Mouse (Mus musculus) E14TG2a.4 (cell line): ENCODE measurements at regions not wholly inside any gene's neighbourhood (a gene's known extent, or its start where the extent isn't known, plus 50 kb on each side); places are given as distances from the start of the nearest gene placed in this dataset.

Source experiments
- H3K27me3 ChIP-seq: 2 replicates; pipeline ENCODE4 v1.6.1; 2014; ENCODE audit warnings: low read length, control low read depth; ENCODE audit not compliant: insufficient read depth
- H3K36me3 ChIP-seq: 2 replicates; pipeline ENCODE4 v1.6.1; 2014; ENCODE audit warnings: low read length, control low read depth; ENCODE audit not compliant: insufficient read depth
- H3K4me1 ChIP-seq: replicated peaks from 2 replicates; pipeline ENCODE4 v1.6.1; 2014; ENCODE audit warnings: low read depth, low read length, control low read depth
- H3K4me3 ChIP-seq: replicated peaks from 2 replicates; pipeline ENCODE4 v1.5.1; 2014; ENCODE audit warnings: mild to moderate bottlenecking, low read length
- H3K9me3 ChIP-seq: 2 replicates; pipeline ENCODE4 v1.6.1; 2014; ENCODE audit warnings: low read length, control low read depth
- CTCF ChIP-seq: conservative IDR thresholded peaks from 2 replicates; pipeline ENCODE4 v1.5.1; 2014; ENCODE audit warnings: low read length
- NANOG ChIP-seq: IDR thresholded peaks from 2 replicates; pipeline ENCODE4 v1.6.1; 2014; ENCODE audit warnings: borderline replicate concordance, low read length, mixed read lengths
- POU5F1 ChIP-seq: IDR thresholded peaks from 2 replicates; pipeline ENCODE4 v1.6.1; 2014; ENCODE audit warnings: low read length, borderline replicate concordance

- Histone ChIP-seq H3K36me3 (peaks cover 99% of the 10 kb centered on the region), H3K27me3 (no peaks in the 10 kb centered on the region), H3K9me3 (no peaks in the 10 kb centered on the region), H3K4me3 (0 out of 2 replicates have a peak overlapping the region, but pooled peaks have one; percentile 24), H3K4me1 (peaks cover 93% of the 10 kb centered on the region)
- no peak for TF ChIP-seq NANOG
- no peak for TF ChIP-seq POU5F1
- no peak for TF ChIP-seq CTCF
Observed at GRCm38 (mm10) chr13:97491865-97492847, 251.3 kb downstream of the Enc1 start.

GRCm38 (mm10) chr13:97490131-97490530 lies 249.2 kb downstream of the Enc1 start:
- Histone ChIP-seq H3K4me1 (peaks cover 93% of the 10 kb centered on the region), H3K36me3 (peaks cover 99% of the 10 kb centered on the region), H3K27me3 (no peaks in the 10 kb centered on the region), H3K9me3 (no peaks in the 10 kb centered on the region), H3K4me3 (peak overlapping the region; percentile 96)
- TF ChIP-seq NANOG (no peak), CTCF (no peak)

DNA sequence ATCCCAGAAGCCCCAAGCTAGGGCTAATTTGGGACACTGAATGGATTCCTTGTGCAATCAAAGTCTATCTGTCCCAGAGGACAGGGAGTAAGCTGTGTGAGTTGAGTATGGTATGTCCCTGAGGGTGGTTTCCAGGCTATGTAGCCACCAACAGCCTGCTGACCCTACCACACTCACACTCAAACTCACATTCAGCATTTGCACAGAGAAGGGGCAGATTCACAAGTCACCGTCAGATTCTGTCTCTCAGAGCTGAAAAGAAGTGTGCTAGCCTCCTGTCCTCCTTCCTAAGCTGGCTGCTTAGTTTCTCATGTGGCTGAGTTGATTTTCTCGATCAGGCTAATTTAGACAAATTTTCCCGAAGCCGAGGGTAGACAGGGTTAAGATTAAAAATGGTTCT lies 248.8 kb downstream of the Enc1 start:
- Histone ChIP-seq H3K9me3 (no peaks in the 10 kb centered on the region), H3K36me3 (peaks cover 99% of the 10 kb centered on the region), H3K4me1 (peaks cover 89% of the 10 kb centered on the region), H3K27me3 (no peaks in the 10 kb centered on the region), H3K4me3 (peak overlapping the region; percentile 96)
- TF ChIP-seq NANOG = no peak
- no peak for TF ChIP-seq CTCF
- TF ChIP-seq POU5F1 = no peak

GRCm38 (mm10) chr13:97489029-97489428 lies 248.1 kb downstream of the Enc1 start:
- Histone ChIP-seq H3K4me3 (peak overlapping the region; percentile 96), H3K36me3 (peaks cover 99% of the 10 kb centered on the region), H3K27me3 (no peaks in the 10 kb centered on the region), H3K9me3 (no peaks in the 10 kb centered on the region), H3K4me1 (peaks cover 82% of the 10 kb centered on the region)
- TF ChIP-seq POU5F1 (no peak), NANOG (no peak), CTCF (no peak)

- peaks cover 99% of the 10 kb centered on the region for H3K36me3 ChIP-seq
Observed at GRCm38 (mm10) chr13:97488518-97488917, 247.6 kb downstream of the Enc1 start.

DNA sequence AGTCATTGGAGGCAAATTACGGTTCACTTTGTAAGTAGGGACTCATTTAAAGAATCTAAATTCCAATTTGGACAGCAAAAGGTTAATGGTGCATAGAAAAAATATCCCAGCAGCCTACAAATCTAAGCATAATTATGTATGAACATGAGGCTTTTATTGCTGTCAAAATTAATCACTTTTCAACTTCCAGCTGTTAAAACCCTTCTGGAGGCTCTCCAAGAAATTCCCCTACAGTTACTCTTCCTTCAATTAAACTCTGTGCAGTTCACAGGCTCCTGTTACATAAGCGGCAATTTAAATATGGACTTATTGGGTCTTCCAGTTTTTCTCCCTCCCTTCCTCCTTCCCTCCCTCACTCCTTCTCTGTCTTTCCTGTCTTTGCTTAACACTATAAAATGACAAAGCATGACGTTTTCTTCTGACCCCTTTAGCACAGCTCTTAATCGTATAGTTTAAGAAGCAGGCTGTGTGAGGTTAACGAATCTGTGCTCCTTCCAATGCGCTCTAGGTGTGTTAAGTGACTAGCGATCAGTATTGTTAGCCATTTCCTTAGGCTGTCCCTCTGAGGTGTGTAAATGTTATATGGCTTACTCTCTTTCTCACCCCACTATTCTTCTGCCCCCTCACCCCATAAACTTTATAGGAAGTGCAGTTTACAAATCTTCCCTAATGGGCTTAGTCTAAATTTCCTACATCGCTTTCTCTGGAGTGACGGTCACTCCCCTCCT lies 247.0 kb downstream of the Enc1 start:
- H3K27me3 ChIP-seq = no peaks in the 10 kb centered on the region
- no peaks in the 10 kb centered on the region for H3K9me3 ChIP-seq
- H3K36me3 ChIP-seq = peaks cover 100% of the 10 kb centered on the region
- TF ChIP-seq NANOG (no peak), POU5F1 (no peak), CTCF (no peak)
- peaks cover 72% of the 10 kb centered on the region for H3K4me1 ChIP-seq
- peak overlapping the region; percentile 96 for H3K4me3 ChIP-seq

More at GRCm38 (mm10) chr13:97488518-97488917, 247.6 kb downstream of the Enc1 start:
- Histone ChIP-seq H3K4me3 (peak overlapping the region; percentile 96), H3K9me3 (no peaks in the 10 kb centered on the region), H3K27me3 (no peaks in the 10 kb centered on the region), H3K4me1 (peaks cover 77% of the 10 kb centered on the region)
- no peak for TF ChIP-seq POU5F1
- no peak for TF ChIP-seq NANOG
- TF ChIP-seq CTCF = no peak

DNA sequence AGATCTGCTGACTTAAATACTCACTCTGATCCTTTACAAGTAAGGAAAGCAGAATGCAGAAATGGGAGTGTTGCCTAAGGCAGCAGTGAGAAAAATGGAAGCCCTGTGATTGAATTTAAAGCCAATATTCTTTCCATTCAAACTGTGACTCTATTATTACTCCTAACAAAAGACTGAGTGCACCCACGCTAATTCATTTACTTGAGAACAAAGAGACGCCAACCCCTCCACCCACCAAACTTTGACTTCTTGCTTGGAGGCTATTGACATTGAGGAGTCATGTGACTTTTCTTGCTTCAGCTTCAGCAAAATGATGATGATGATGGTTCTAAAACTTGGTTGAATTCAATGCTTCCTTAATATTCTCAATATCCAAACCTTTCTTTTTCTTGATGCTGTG lies 245.6 kb downstream of the Enc1 start:
- TF ChIP-seq CTCF (no peak), NANOG (no peak), POU5F1 (no peak)
- H3K9me3 ChIP-seq = no peaks in the 10 kb centered on the region
- peaks cover 90% of the 10 kb centered on the region for H3K36me3 ChIP-seq
- H3K4me3 ChIP-seq = peak overlapping the region; percentile 96
- no peaks in the 10 kb centered on the region for H3K27me3 ChIP-seq
- peaks cover 63% of the 10 kb centered on the region for H3K4me1 ChIP-seq

DNA sequence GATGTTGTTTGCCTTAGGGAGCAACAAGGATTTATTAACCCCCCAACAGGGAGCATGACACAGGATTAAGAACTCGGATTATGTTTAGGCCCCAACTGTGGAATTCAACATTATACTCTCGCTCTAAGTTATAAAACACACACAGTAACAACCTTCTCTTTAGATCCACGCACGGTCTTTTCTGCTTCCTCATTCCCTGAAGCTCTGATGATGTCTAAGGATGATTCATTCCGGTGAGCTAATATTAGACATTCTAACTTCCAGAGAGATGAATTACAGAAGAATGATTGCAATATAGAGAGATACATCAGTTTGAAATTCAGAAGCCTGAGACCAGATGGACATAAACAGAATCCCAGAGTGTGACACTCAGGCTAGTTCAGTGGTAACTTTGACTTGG lies 245.0 kb downstream of the Enc1 start:
- Histone ChIP-seq H3K36me3 (peaks cover 90% of the 10 kb centered on the region), H3K9me3 (no peaks in the 10 kb centered on the region), H3K4me1 (peaks cover 63% of the 10 kb centered on the region), H3K4me3 (peak overlapping the region; percentile 96), H3K27me3 (no peaks in the 10 kb centered on the region)
- TF ChIP-seq POU5F1 (no peak), NANOG (no peak), CTCF (no peak)
